In genomic region chr4:98800824-98801223, GRCm38 (mm10) we compare ENCODE assay signal across 23 mouse cellular contexts. TPM values are rescaled to one million over a fixed set of nuclear protein-coding genes. Genes with fewer than 3 reads are reported as not detected.
DNase-seq lines count a peak whose midpoint lies in the region; ATAC-seq lines count a peak whose summit lies in the region.
"Had no signal": no experiment of that assay in that cellular context is flagged by ENCODE, and none has a peak within 500 bp of the region (broad histone marks: within the 10 kb centered on the region; RNA-seq: fewer than 3 reads in every experiment).

No protein-coding gene starts in this region.

- H3K36me3 ChIP-seq in kidney, embryonic 16.5 days (ENCODE audit: insufficient read depth, low read length) = no peaks in the 10 kb centered on the region
- H3K36me3 ChIP-seq: hindbrain, embryonic 10.5 days; limb, embryonic 15.5 days; midbrain, embryonic 12.5 days; stomach, embryonic 15.5 days had no signal

- no peak overlapping the region for H3K4me2 ChIP-seq in kidney, embryonic 16.5 days (replicated peaks; ENCODE audit: low read depth, low read length)
- H3K4me2 ChIP-seq: limb, embryonic 15.5 days; midbrain, embryonic 12.5 days; stomach, embryonic 15.5 days had no signal

- no peak overlapping the region for H3K9ac ChIP-seq in kidney, embryonic 16.5 days (replicated peaks; ENCODE audit: low read length)
- H3K9ac ChIP-seq: limb, embryonic 15.5 days; liver, postnatal 0 days; midbrain, embryonic 12.5 days; stomach, embryonic 15.5 days had no signal

- H3K9me3 ChIP-seq in kidney, embryonic 16.5 days (ENCODE audit: low read length) = no peaks in the 10 kb centered on the region
- H3K9me3 ChIP-seq: hindbrain, embryonic 10.5 days; limb, embryonic 15.5 days; midbrain, embryonic 12.5 days; stomach, embryonic 15.5 days had no signal

- no peaks in the 10 kb centered on the region for H3K27me3 ChIP-seq in kidney, embryonic 16.5 days (ENCODE audit: insufficient read depth, low read length)
- H3K27me3 ChIP-seq: CH12.LX; limb, embryonic 15.5 days; midbrain, embryonic 12.5 days; stomach, embryonic 15.5 days had no signal

- intact Hi-C loops in heart, postnatal 25 days (cut with DNase I) = no loop called here

- peaks cover 36% of the 10 kb centered on the region for H3K4me1 ChIP-seq in kidney, embryonic 16.5 days (ENCODE audit: insufficient read depth, low read length)

- WGBS in kidney, embryonic 16.5 days = 67% methylated on average over 8 of the region's 8 CpGs

- no peak for ATAC-seq in kidney, embryonic 16.5 days (ENCODE audit: low FRiP score, low TSS enrichment)
- ATAC-seq: liver, postnatal 0 days had no signal

- H3K4me3 ChIP-seq in kidney, embryonic 16.5 days (ENCODE audit: low read length) = no peak overlapping the region
- H3K4me3 ChIP-seq: hindbrain, embryonic 10.5 days; limb, embryonic 15.5 days; midbrain, embryonic 12.5 days; stomach, embryonic 15.5 days had no signal

- peak; percentile 46 for DNase-seq in adrenal gland, postnatal 14 days
- DNase-seq in adrenal gland, postnatal 4 days (ENCODE audit: low spot score in 2 of 2) = no peak
- peak; percentile 19 for DNase-seq in kidney, postnatal 14 days
- DNase-seq in right cerebral cortex, postnatal 10 days (ENCODE audit: low spot score in 2 of 2) = peak; percentile 37 to 41
- no peak for DNase-seq in right cerebral cortex, postnatal 36 days (ENCODE audit: low spot score in 2 of 2)
- DNase-seq in frontal cortex, postnatal 10 days (ENCODE audit: low spot score in 2 of 2) = no peak
- DNase-seq in heart, postnatal 25 days (ENCODE audit: low spot score) = no peak
- DNase-seq: cerebellum, adult 9-10 months; embryo, embryonic 11 days; liver, postnatal 0 days; spleen, adult 18-20 months had no signal

- no peak overlapping the region for H3K27ac ChIP-seq in kidney, embryonic 16.5 days (ENCODE audit: low read length)
- H3K27ac ChIP-seq: hindbrain, embryonic 10.5 days; midbrain, embryonic 12.5 days; stomach, embryonic 15.5 days had no signal

RNA-seq across cellular contexts. Expression of gene Kank4, which starts 16.5 kb away (rescaled TPM):
- 2.3 and 2.4 TPM in 2 replicates for total RNA-seq in adrenal gland, postnatal 14 days (2021)
- 1 to 10 TPM; 3.9 to 5.6 TPM for total RNA-seq in adrenal gland, postnatal 4 days (2021)
- 2.4 and 2.6 TPM in 2 replicates for polyA plus RNA-seq in kidney, embryonic 16.5 days (2015; fragmentation: Nextera tagmentation; extraction: Ambion mirVana)
- total RNA-seq in heart, postnatal 25 days (2021) = under 1 TPM; 0.52 to 0.61 TPM
- total RNA-seq: CH12.LX; neutrophil, adult 5-6 weeks had no signal

RNA-seq across cellular contexts. Expression of gene I0C0044D17Rik, which starts 22.8 kb away (rescaled TPM):
- total RNA-seq in adrenal gland, postnatal 14 days (2021) = not detected in 2 replicates
- total RNA-seq in adrenal gland, postnatal 4 days (2021) = not detected
- not detected in 2 replicates for polyA plus RNA-seq in kidney, embryonic 16.5 days (2015; fragmentation: Nextera tagmentation; extraction: Ambion mirVana)
- total RNA-seq in heart, postnatal 25 days (2021) = not detected
- total RNA-seq: CH12.LX; left cerebral cortex, adult 18-20 months; neutrophil, adult 5-6 weeks had no signal
- polyA plus RNA-seq: forebrain, embryonic 11.5 days; heart, embryonic 14.5 days; hindbrain, embryonic 10.5 days; intestine, embryonic 14.5 days; limb, embryonic 15.5 days; liver, postnatal 0 days; midbrain, embryonic 12.5 days; stomach, embryonic 15.5 days; thymus, postnatal 0 days had no signal

Comparison
In these comparisons a context has a peak if more than half of its experiments do, and no peak if none do; other contexts are left out.
1. DNase-seq: peak in adrenal gland, postnatal 14 days (single experiment), kidney, postnatal 14 days (single experiment) and right cerebral cortex, postnatal 10 days (2 of 2); none in adrenal gland, postnatal 4 days (0 of 2), right cerebral cortex, postnatal 36 days (0 of 2), frontal cortex, postnatal 10 days (0 of 2) and heart, postnatal 25 days (single experiment).